Mouse (Mus musculus) 3134 (cell line): ENCODE measurements around the gene Clec10a.

Source experiments
- DNase-seq: peaks from one replicate; pipeline ENCODE4 v3.0.0-alpha.2; 2011; ENCODE audit warnings: low spot score; ENCODE audit not compliant: insufficient read length; ENCODE audit errors: extremely low read depth

Clec10a gene

DNA sequence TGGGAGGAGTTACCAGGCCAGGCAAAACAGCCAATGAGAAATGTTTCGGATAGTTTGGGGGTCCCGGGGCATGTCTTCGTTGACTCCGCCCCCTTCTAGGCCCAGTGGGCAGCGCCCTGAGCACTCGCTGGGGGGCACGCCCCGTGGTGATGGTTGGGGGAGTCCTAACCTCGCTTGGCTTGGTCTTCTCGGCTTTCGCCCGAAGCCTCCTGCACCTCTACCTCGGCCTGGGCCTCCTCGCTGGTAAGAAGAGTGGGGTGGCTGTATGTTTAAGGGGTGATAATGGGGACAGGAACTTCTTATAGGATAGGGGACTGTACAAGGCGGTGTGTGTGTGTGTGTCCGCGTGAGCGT, 58.8 kb downstream of the Clec10a start:
- no peak for DNase-seq

DNA sequence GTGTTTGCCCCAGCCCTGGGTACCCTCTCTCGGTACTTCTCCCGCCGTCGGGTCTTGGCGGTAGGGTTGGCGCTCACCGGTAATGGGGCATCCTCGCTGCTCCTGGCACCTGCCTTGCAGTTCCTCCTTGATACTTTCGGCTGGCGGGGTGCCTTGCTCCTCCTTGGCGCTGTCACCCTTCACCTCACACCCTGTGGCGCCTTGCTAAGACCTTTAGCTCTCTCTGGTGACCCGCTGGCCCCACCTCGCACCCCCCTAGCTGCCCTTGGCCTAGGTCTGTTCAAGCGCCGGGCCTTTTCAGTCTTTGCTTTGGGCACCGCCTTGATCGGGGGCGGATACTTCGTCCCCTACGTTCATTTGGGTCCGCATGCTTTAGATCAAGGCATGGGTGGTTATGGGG, 59.3 kb downstream of the Clec10a start:
- no peak for DNase-seq

DNA sequence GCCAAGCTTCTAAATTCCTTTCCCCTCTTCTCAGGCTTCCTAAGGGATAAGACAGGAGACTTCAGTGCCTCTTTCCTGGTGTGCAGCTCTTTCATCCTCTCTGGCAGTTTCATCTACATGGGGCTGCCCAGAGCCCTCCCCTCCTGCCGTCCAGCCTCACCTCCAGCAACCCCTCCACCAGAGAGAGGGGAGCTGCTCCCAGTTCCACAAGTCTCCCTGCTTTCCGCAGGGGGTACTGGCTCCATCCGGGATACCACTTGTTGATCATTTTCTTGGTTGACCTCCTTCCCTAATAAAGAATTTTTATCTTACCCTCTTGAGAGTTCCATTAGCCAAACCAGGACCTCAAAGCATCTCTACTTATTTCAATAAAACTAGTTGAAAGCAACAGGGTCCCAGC, 60.1 kb downstream of the Clec10a start:
- no peak for DNase-seq

DNA sequence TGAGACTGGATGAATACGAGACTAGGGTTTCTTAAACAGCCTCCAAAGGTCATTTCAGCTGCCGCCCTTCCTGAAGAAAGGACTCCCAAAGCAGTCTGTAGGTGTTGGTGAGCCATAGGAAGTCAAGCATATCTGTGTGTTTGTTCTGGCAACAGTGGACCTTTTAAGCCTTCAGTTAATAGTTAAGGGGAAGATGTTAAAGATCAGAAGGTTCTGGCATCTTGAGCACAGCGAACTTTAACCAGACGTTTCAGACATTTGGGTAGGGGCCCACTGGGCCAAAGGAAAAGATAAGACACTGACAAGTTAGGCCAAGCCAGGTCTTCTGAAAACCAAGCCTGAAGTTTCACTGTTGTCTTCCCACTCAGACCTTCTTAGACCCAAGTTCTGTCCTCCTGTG, 62.0 kb downstream of the Clec10a start:
- no peak for DNase-seq

DNA sequence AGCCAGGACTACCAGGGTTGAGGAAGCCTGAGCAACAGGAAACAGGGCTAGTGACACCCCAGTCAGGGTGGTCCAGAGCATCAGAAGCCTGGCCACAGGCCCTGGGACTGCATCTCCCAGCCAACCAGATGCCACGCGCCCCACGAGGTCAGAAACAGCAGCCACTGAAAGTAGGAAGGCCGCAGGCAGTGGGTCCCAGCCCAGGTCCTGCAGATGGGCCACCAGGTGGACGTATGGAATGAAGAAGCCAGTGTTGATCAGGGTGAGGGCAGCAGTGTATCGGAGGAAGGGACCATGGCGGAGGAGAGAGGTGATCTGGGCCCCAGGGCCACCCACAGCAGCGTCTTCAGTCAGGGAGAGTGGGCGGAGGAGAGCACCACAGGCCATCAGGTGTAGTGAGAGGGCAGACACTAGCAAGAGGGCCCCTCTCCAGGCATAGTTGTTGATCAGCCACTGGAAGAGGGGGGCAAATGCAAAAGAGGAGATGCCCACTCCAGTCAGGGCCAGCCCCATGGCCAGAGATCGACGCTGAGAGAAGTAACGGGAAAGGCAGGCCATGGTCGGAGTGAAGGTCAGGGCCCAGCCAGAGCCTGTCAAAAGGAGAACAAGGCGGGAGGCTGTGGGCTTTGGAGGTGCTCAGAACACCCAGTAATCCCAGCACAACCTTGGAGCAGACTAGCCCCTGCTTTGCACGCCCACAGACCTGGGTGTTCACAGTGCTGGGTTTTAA, 62.9 kb downstream of the Clec10a start:
- DNase-seq = no peak

DNA sequence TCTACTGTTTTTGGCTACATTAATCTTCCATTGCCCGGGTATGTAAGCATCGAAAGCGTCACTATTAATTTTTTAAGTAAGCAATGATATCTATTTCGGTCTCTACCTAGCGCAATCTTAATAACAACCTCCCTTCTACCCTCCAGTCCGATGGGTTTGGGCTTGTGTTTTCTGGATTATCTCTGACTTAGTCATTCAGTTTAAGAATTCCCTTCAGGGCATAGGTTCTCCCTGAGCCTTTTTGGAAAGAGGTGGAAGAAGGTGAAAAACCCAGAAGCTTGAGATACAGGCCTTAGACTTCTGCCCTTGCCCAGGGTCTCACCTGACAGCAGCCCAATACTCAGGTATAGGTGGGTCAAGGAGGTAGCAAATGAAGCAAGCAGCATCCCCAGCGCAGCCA, 63.9 kb downstream of the Clec10a start:
- no peak for DNase-seq

DNA sequence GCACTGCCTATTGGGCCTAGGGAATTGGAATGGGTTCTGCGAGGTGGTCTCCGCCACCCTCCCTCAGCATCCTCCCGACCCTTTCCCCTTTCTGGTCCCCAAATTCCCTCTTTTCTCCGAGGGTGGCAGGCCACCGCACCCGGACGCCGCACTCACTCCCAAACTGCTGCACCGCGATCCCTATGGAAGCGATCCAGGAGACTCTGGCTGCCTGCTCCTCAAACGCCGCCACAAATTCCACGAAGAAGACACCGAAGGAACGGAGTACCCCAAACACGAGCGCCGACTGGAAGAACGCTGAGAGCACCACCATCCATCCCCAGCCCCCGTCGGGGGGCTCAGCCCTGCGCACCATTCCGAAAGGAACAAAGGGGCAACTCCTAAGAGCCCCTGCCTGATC, 64.3 kb downstream of the Clec10a start:
- no peak for DNase-seq
